Mouse (Mus musculus) hindbrain, embryonic 11.5 days (tissue): Measurements from ENCODE around the gene Neurl1b. TPM values are rescaled to one million over a fixed set of nuclear protein-coding genes. Genes with fewer than 3 reads are reported as not detected.

Experiments used
- ATAC-seq: fragments of 200-750 bp; cut with Nextera tagmentation; 2 replicates; pipeline ENCODE4 v1.8.0; 2017; ENCODE audit warnings: mild to moderate bottlenecking, moderate TSS enrichment, moderate library complexity; ENCODE audit not compliant: low FRiP score
- DNase-seq: peaks from one replicate; pipeline ENCODE4 v3.0.0-alpha.2; 2015; ENCODE audit warnings: low spot score
- H3K27ac ChIP-seq: fragments of 300-500 bp; sonication (generic); 2 replicates; pipeline ENCODE4 v1.5.1; 2014; ENCODE audit warnings: mild to moderate bottlenecking, low read depth, low read length
- H3K27me3 ChIP-seq: fragments of 300-500 bp; sonication (generic); 2 replicates; pipeline ENCODE4 v1.6.1; 2014; ENCODE audit warnings: mild to moderate bottlenecking, low read length, moderate library complexity, mixed read lengths; ENCODE audit not compliant: control insufficient read depth, insufficient read depth
- H3K36me3 ChIP-seq: fragments of 300-500 bp; sonication (generic); 2 replicates; pipeline ENCODE4 v1.6.1; 2014; ENCODE audit warnings: mild to moderate bottlenecking, low read length, moderate library complexity, mixed read lengths; ENCODE audit not compliant: control insufficient read depth, insufficient read depth
- H3K4me1 ChIP-seq: fragments of 300-500 bp; sonication (generic); replicated peaks from 2 replicates; pipeline ENCODE4 v1.6.1; 2014; ENCODE audit warnings: low read length, mixed read lengths; ENCODE audit not compliant: control insufficient read depth, insufficient read depth
- H3K4me2 ChIP-seq: fragments of 300-500 bp; sonication (generic); replicated peaks from 2 replicates; pipeline ENCODE4 v1.6.1; 2014; ENCODE audit warnings: mild to moderate bottlenecking, low read depth, low read length
- H3K4me3 ChIP-seq: fragments of 300-500 bp; sonication (generic); 2 replicates; pipeline ENCODE4 v1.5.1; 2014; ENCODE audit warnings: low read depth, low read length
- H3K9ac ChIP-seq: fragments of 300-500 bp; sonication (generic); 2 replicates; pipeline ENCODE4 v1.6.1; 2014; ENCODE audit warnings: low read depth, low read length
- H3K9me3 ChIP-seq: fragments of 300-500 bp; sonication (generic); 2 replicates; pipeline ENCODE4 v1.6.1; 2016; ENCODE audit warnings: low read length; ENCODE audit not compliant: control insufficient read depth
- WGBS: fragments of 180-500 bp; shearing (Covaris S2); extraction: QIAGEN DNeasy Blood & Tissue Kit; methylation state at CpG from one replicate; pipeline ENCODE4 v1.1.7; 2014; 5-methylcytosine and 5-hydroxymethylcytosine counted together
- polyA plus RNA-seq: library from polyadenylated mRNA; unstranded; fragments of >200 nt; fragmentation: Nextera tagmentation; extraction: Ambion mirVana; gene quantifications from 2 replicates; pipeline ENCODE4 v1.2.1, GENCODE M21; 2014

Gene Neurl1b
- polyA plus RNA-seq = 0.25 and 0.79 TPM in 2 replicates

- Histone ChIP-seq H3K27me3 (peaks cover 29% of the 10 kb centered on the region), H3K9me3 (no peaks in the 10 kb centered on the region), H3K27ac (no peak within 1 kb of the TSS), H3K4me3 (peak within 1 kb of the TSS; percentile 73), H3K4me2 (peak within 1 kb of the TSS; percentile 98), H3K36me3 (no peaks in the 10 kb centered on the region), H3K4me1 (peaks cover 4% of the 10 kb centered on the region), H3K9ac (peak within 1 kb of the TSS; percentile 73)
- WGBS = under 1% methylated on average over 71 of the region's 105 CpGs
- ATAC-seq = peak; percentile 57; the same call in 1 of the 2 replicates
- DNase-seq = peak; percentile 66
These were observed at the start of gene Neurl1b for GRCm38 (mm10) chr17:26414523-26415354. Gene Neurl1b (plus strand): TSS chr17:26414829.

GRCm38 (mm10) chr17:26366792-26367191 is 47.8 kb upstream of the Neurl1b start:
- Histone ChIP-seq H3K4me2 (no peak overlapping the region), H3K9me3 (no peaks in the 10 kb centered on the region), H3K27me3 (no peaks in the 10 kb centered on the region; the same call in 1 of the 2 replicates), H3K9ac (no peak overlapping the region), H3K4me3 (no peak overlapping the region), H3K27ac (no peak overlapping the region), H3K4me1 (no peaks in the 10 kb centered on the region), H3K36me3 (no peaks in the 10 kb centered on the region)
- 82% methylated on average over 4 of the region's 4 CpGs for WGBS
- ATAC-seq = no peak
- no peak for DNase-seq

GRCm38 (mm10) chr17:26368336-26368992 is 46.2 kb upstream of the Neurl1b start:
- Histone ChIP-seq H3K4me2 (no peak overlapping the region), H3K27me3 (no peaks in the 10 kb centered on the region; the same call in 1 of the 2 replicates), H3K9me3 (no peaks in the 10 kb centered on the region), H3K27ac (no peak overlapping the region), H3K36me3 (no peaks in the 10 kb centered on the region), H3K4me3 (no peak overlapping the region), H3K4me1 (no peaks in the 10 kb centered on the region), H3K9ac (no peak overlapping the region)
- 76% methylated on average over 10 of the region's 10 CpGs for WGBS
- peak; percentile 10 for DNase-seq
- no peak for ATAC-seq

- Histone ChIP-seq H3K9me3 (no peaks in the 10 kb centered on the region), H3K9ac (no peak overlapping the region), H3K36me3 (no peaks in the 10 kb centered on the region), H3K4me2 (no peak overlapping the region), H3K4me1 (no peaks in the 10 kb centered on the region), H3K4me3 (no peak overlapping the region), H3K27me3 (no peaks in the 10 kb centered on the region; the same call in 1 of the 2 replicates), H3K27ac (no peak overlapping the region)
- 60% methylated on average over 9 of the region's 9 CpGs for WGBS
- ATAC-seq (no peak), DNase-seq (peak; percentile 32)
These were observed 43.9 kb upstream of the Neurl1b start for GRCm38 (mm10) chr17:26370521-26371245.

GRCm38 (mm10) chr17:26371246-26371535 is 43.4 kb upstream of the Neurl1b start:
- Histone ChIP-seq H3K27ac (no peak overlapping the region), H3K9ac (no peak overlapping the region), H3K27me3 (no peaks in the 10 kb centered on the region; the same call in 1 of the 2 replicates), H3K9me3 (no peaks in the 10 kb centered on the region), H3K4me1 (no peaks in the 10 kb centered on the region), H3K4me2 (no peak overlapping the region), H3K4me3 (no peak overlapping the region), H3K36me3 (no peaks in the 10 kb centered on the region)
- WGBS = 64% methylated on average over 3 of the region's 3 CpGs
- ATAC-seq (no peak), DNase-seq (no peak)

GRCm38 (mm10) chr17:26373211-26373610 is 41.4 kb upstream of the Neurl1b start:
- Histone ChIP-seq H3K4me2 (no peak overlapping the region), H3K4me3 (no peak overlapping the region)

GRCm38 (mm10) chr17:26376416-26376815 is 38.2 kb upstream of the Neurl1b start:
- ATAC-seq (no peak), DNase-seq (no peak)
- 76% methylated on average over 1 of the region's 1 CpGs for WGBS

More at GRCm38 (mm10) chr17:26373211-26373610, 41.4 kb upstream of the Neurl1b start:
- DNase-seq = no peak
- Histone ChIP-seq H3K27me3 (no peaks in the 10 kb centered on the region), H3K4me1 (no peaks in the 10 kb centered on the region), H3K9ac (no peak overlapping the region), H3K36me3 (no peaks in the 10 kb centered on the region), H3K9me3 (no peaks in the 10 kb centered on the region), H3K27ac (no peak overlapping the region)
- 69% methylated on average over 5 of the region's 5 CpGs for WGBS
- ATAC-seq = no peak

GRCm38 (mm10) chr17:26376994-26377744 is 37.5 kb upstream of the Neurl1b start:
- Histone ChIP-seq H3K27ac (no peak overlapping the region), H3K4me2 (no peak overlapping the region), H3K9me3 (no peaks in the 10 kb centered on the region), H3K4me1 (no peaks in the 10 kb centered on the region), H3K27me3 (no peaks in the 10 kb centered on the region), H3K4me3 (no peak overlapping the region), H3K36me3 (no peaks in the 10 kb centered on the region), H3K9ac (no peak overlapping the region)
- 86% methylated on average over 4 of the region's 4 CpGs for WGBS
- no peak for ATAC-seq
- no peak for DNase-seq

More at GRCm38 (mm10) chr17:26376416-26376815, 38.2 kb upstream of the Neurl1b start:
- no peak overlapping the region for H3K9ac ChIP-seq
- no peak overlapping the region for H3K4me3 ChIP-seq
- H3K27me3 ChIP-seq = no peaks in the 10 kb centered on the region
- H3K9me3 ChIP-seq = no peaks in the 10 kb centered on the region
- no peak overlapping the region for H3K4me2 ChIP-seq
- H3K27ac ChIP-seq = no peak overlapping the region
- no peaks in the 10 kb centered on the region for H3K36me3 ChIP-seq
- no peaks in the 10 kb centered on the region for H3K4me1 ChIP-seq
